Mouse (Mus musculus): ENCODE results near the gene Gm37240. TPM values are rescaled to one million over a fixed set of nuclear protein-coding genes. Genes with fewer than 3 reads are reported as not detected.

Gm37240 gene
- polyA plus RNA-seq, 1 experiment from 2014 or later = 3.0 TPM

DNA sequence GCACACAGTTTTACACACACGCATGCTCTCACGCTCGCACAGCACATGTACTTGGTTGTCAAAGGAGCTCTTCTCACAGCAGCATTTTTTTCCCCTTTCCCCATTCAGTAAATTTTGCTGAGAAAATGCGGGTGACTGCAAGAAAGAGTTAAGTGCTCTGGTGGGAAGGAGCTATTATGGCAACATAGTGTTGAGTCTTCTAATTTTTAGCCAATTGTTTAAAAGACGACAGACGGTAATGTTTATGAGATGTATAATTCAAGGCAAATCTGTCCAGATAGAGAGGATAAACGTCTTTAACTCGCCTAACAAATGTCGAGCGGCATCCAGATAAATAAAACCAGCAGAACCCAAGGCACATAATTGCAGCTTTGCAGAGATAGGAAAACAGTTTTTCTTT is 726.5 kb downstream of the Gm37240 start:
- H3K9me3 ChIP-seq = no peaks in the 10 kb centered on the region
- H3K4me1 ChIP-seq = 0 out of 2 replicates have a peak, but pooled peaks cover 9% of the 10 kb centered on the region
- no peak overlapping the region for H3K4me3 ChIP-seq
- H3K27me3 ChIP-seq (ENCODE audit: insufficient read depth, poor library complexity, severe bottlenecking) = no peaks in the 10 kb centered on the region
- no peak for DNase-seq (ENCODE audit: low spot score)
- no peak overlapping the region for H3K27ac ChIP-seq
- no peaks in the 10 kb centered on the region for H3K36me3 ChIP-seq
- 88% methylated on average over 10 of the region's 10 CpGs for WGBS

DNA sequence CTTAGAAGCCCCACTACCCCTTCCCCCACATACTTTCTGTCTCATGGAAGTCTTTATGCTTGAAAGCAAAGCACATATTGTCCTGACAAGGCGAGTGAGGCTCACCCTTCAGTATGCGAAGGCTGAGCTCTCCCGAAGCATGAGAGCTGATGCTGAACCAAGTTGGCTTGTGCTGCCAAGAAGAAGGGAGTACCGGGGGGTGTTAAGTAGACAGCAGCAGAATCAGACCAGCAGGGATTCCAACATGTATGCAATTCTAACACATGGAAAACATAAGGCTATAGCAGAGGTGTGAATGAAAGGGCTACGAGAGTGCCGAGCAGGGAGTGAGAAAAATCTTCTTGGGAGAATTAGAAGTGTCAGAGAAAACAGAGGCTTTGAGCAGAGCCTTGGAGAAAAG is 727.7 kb downstream of the Gm37240 start:
- Histone ChIP-seq H3K36me3 (no peaks in the 10 kb centered on the region), H3K27ac (no peak overlapping the region), H3K4me1 (0 out of 2 replicates have a peak, but pooled peaks cover 9% of the 10 kb centered on the region), H3K9me3 (no peaks in the 10 kb centered on the region), H3K27me3 (ENCODE audit: insufficient read depth, poor library complexity, severe bottlenecking) (no peaks in the 10 kb centered on the region), H3K4me3 (no peak overlapping the region)
- DNase-seq (ENCODE audit: low spot score) = no peak
- 75% methylated on average over 6 of the region's 6 CpGs for WGBS

DNA sequence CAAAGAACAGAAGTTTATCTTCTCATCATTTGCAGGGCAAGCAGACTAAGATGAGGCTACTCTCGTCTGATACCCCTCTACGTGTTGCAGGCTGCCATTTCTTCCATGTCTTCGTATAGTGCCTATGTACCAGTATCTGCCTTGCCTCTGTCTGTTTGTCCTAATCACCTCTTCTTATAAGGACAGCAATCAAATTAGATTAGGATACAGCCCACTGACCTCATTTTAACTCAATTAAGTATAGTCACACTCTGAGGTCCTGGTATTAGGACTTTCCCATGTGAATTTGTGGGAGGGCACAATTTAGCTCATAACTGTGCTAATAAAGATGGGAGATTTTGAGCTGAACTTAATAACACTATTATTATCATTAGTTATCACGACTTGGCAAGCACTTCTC is 738.5 kb downstream of the Gm37240 start:
- Histone ChIP-seq H3K27me3 (ENCODE audit: insufficient read depth, poor library complexity, severe bottlenecking) (no peaks in the 10 kb centered on the region), H3K27ac (peak overlapping the region; percentile 59; the same call in 1 of the 2 replicates), H3K9me3 (no peaks in the 10 kb centered on the region)

DNA sequence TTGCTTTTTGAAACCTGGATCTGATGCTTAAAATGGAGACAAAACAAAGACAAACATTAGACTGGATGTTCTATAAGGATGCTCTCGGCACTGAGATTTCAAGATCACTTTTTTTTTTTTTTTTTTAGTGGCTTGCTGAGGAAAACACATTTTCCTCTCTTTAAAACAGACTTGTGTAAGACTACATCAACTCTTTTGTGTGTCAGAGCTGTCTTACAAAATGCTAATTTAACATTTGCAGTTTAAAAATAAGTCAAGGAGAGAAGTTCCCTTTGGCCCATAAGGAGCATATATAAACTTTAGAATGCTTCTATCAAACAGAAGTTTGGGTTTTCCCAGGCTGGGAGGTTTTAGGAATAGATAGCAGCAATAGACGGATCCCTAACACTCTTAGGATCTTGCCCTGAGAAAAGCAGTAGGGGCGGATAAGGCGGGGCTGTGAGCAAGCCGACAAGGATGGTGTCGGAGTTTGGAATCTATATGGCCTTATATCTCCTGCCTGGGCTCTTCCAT is 739.2 kb downstream of the Gm37240 start:
- Histone ChIP-seq H3K4me3 (no peak overlapping the region), H3K27me3 (ENCODE audit: insufficient read depth, poor library complexity, severe bottlenecking) (no peaks in the 10 kb centered on the region), H3K4me1 (peaks cover 6% of the 10 kb centered on the region; the same call in 1 of the 2 replicates), H3K36me3 (no peaks in the 10 kb centered on the region), H3K9me3 (no peaks in the 10 kb centered on the region), H3K27ac (no peak overlapping the region)
- WGBS = 78% methylated on average over 6 of the region's 6 CpGs
- no peak for DNase-seq (ENCODE audit: low spot score)

More for the DNA sequence above, 738.5 kb downstream of the Gm37240 start:
- no peak overlapping the region for H3K4me3 ChIP-seq
- H3K36me3 ChIP-seq = no peaks in the 10 kb centered on the region
- H3K4me1 ChIP-seq = peaks cover 6% of the 10 kb centered on the region; the same call in 1 of the 2 replicates
- no peak for DNase-seq (ENCODE audit: low spot score)
- WGBS = 79% methylated on average over 4 of the region's 4 CpGs

DNA sequence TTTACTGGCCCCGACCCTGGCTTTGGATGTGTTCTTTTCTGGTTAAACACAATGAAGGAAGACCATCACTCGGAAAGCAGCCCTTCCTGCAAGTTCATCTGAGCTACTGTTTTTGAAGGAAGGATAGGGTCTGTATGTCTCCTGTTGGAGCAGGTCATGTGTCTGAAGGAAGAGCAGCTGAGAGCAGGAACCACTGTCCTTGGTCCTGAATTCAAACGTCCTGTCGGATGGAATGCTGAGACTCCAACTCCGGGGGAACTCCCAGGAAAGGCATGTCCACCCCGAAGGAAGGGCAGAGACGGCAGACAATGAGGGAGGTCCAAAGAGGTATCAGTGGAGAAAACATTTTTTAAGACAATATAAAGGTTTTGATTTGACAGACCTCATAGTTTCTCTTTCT is 741.8 kb downstream of the Gm37240 start:
- H3K27ac ChIP-seq = no peak overlapping the region
- no peaks in the 10 kb centered on the region for H3K36me3 ChIP-seq
- H3K4me3 ChIP-seq = no peak overlapping the region
- no peaks in the 10 kb centered on the region for H3K9me3 ChIP-seq
- 24% methylated on average over 7 of the region's 7 CpGs for WGBS
- H3K4me1 ChIP-seq = peaks cover 6% of the 10 kb centered on the region; the same call in 1 of the 2 replicates
- peak; percentile 81 for DNase-seq (ENCODE audit: low spot score)
- H3K27me3 ChIP-seq (ENCODE audit: insufficient read depth, poor library complexity, severe bottlenecking) = no peaks in the 10 kb centered on the region

DNA sequence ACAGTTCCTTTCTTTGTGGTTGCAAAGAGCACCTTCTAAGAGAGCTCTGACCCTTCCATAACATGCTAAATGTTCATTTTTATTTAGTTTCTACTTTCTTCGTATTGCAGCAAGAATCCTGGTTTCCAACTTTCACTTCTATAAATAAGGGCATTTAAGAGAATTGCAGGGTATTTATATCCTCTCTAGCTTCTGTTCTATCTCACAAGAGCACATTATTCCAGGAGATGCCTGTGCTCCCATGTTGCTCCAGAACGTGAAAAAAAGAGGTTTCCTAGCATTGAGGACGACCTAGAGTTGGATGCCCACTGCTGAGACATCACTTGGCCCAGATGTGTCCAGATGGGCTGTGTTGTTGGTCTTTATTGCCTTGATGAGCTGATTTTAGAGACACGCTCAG is 742.2 kb downstream of the Gm37240 start:
- no peak for DNase-seq (ENCODE audit: low spot score)
- Histone ChIP-seq H3K4me3 (no peak overlapping the region), H3K27me3 (ENCODE audit: insufficient read depth, poor library complexity, severe bottlenecking) (no peaks in the 10 kb centered on the region), H3K4me1 (peaks cover 4% of the 10 kb centered on the region; the same call in 1 of the 2 replicates), H3K27ac (no peak overlapping the region), H3K36me3 (no peaks in the 10 kb centered on the region), H3K9me3 (no peaks in the 10 kb centered on the region)
- 81% methylated on average over 4 of the region's 4 CpGs for WGBS

DNA sequence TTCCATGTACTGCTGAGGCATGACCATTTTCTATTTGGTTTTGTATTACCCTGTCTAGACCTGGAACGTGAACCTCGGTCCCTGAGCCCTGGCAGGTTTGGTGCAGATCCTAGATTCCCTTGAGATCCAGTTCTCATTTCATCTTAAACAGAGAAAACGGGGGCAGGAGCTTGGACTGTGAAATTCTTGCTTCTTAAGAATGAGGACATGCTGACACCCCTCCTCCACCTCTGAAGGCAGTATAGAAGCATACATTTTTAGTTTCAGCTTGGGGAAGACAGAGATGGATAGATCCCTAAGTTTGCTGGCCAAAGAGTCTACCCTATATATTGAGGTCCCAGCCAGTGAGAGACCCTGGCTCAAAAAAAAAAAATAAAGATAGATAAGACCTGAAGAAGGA is 742.9 kb downstream of the Gm37240 start:
- Histone ChIP-seq H3K9me3 (no peaks in the 10 kb centered on the region), H3K36me3 (no peaks in the 10 kb centered on the region), H3K4me1 (no peaks in the 10 kb centered on the region; the same call in 1 of the 2 replicates), H3K4me3 (no peak overlapping the region), H3K27me3 (ENCODE audit: insufficient read depth, poor library complexity, severe bottlenecking) (no peaks in the 10 kb centered on the region), H3K27ac (no peak overlapping the region)
- 73% methylated on average over 3 of the region's 3 CpGs for WGBS
- DNase-seq (ENCODE audit: low spot score) = no peak

DNA sequence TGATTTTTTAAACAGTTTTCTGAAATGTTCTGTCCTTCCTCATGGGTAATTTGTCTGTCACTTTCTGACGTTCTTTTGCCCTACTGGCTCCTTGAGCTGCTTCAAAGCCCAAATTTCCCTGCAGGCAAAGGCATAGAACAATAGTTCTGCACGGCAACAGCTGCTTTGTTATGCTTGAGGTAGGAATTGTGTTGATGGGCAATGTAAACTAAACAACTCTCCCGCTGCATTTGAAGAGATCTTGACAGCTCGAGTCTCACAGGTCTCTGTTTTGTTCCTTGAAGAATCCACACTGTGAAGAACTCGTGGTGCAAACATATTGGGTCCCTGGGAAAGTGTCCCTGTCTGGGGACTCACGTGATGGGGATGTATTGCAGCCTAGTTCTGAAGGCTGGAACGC is 746.8 kb downstream of the Gm37240 start:
- 48% methylated on average over 7 of the region's 7 CpGs for WGBS
- no peaks in the 10 kb centered on the region for H3K9me3 ChIP-seq
- no peak overlapping the region for H3K27ac ChIP-seq
- no peak overlapping the region for H3K4me3 ChIP-seq
- no peaks in the 10 kb centered on the region for H3K36me3 ChIP-seq
- no peaks in the 10 kb centered on the region for H3K27me3 ChIP-seq (ENCODE audit: insufficient read depth, poor library complexity, severe bottlenecking)
- no peak for DNase-seq (ENCODE audit: low spot score)
- no peaks in the 10 kb centered on the region for H3K4me1 ChIP-seq

DNA sequence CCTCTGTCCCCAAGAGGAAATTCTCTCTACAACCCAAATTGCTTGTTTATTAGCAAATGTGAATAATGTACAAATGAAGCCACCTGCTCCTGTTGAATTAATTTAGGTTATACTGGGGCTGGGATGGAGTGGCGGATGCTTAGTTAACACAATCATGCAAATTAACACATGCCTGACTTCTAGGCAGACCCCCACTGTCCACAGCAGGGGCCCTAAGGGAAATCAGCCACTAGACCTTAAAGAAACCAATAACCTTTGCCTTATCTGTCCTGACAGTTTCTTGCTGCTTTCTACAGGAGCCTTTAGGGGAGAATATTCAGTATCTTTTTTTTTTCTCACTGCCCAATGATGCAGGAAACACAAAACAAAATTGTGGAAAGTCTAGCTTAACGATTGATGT is 748.9 kb downstream of the Gm37240 start:
- no peak overlapping the region for H3K27ac ChIP-seq
- no peaks in the 10 kb centered on the region for H3K9me3 ChIP-seq
- H3K36me3 ChIP-seq = no peaks in the 10 kb centered on the region
- H3K27me3 ChIP-seq (ENCODE audit: insufficient read depth, poor library complexity, severe bottlenecking) = no peaks in the 10 kb centered on the region
- DNase-seq (ENCODE audit: low spot score) = no peak
- H3K4me1 ChIP-seq = no peaks in the 10 kb centered on the region
- no peak overlapping the region for H3K4me3 ChIP-seq
- WGBS = 71% methylated on average over 2 of the region's 2 CpGs

DNA sequence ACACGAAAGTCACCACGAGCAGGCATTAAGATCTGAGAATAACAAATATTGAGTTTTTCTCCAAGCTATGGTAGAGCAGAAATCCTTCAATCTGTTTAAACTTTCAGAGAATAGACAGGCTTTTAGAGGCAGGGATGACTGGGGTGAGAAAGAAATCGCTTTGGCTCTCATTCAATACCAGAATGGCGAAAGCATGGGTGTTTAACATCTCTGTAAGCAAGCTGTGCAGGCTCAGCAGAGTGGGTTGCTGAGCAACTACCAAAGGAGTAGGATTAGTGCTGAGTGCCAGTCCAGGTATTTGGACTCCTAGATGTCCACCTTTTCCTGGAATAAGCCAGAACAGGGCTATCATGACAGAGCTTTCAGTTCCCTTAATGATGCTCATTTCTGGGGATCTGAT is 753.8 kb downstream of the Gm37240 start:
- no peak overlapping the region for H3K4me3 ChIP-seq
- no peaks in the 10 kb centered on the region for H3K36me3 ChIP-seq
- no peak overlapping the region for H3K27ac ChIP-seq
- DNase-seq (ENCODE audit: low spot score) = no peak
- no peaks in the 10 kb centered on the region for H3K9me3 ChIP-seq
- H3K27me3 ChIP-seq (ENCODE audit: insufficient read depth, poor library complexity, severe bottlenecking) = no peaks in the 10 kb centered on the region
- peaks cover 7% of the 10 kb centered on the region; the same call in 1 of the 2 replicates for H3K4me1 ChIP-seq
- 88% methylated on average over 4 of the region's 4 CpGs for WGBS

DNA sequence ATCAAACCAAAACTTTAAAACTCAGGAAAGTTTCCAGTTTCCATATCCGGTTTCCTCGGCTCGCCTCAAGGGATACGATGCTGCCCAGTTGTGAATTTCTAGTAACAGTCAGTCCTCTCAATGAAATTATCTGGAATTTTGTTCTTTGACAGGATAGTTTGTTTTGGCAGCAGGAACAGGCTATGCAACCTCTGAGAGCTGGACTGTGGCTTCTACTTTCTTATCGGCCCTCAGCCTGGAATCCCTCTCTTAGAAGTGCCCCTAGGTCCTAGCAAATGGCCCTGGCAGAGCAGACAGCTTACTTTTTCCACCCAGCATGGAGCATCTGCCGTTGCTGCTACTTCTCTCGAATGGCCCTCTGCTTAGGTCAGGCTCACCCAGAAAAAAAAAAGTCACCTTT is 755.4 kb downstream of the Gm37240 start:
- Histone ChIP-seq H3K4me1 (peaks cover 7% of the 10 kb centered on the region; the same call in 1 of the 2 replicates), H3K4me3 (no peak overlapping the region), H3K27ac (no peak overlapping the region), H3K36me3 (no peaks in the 10 kb centered on the region), H3K9me3 (no peaks in the 10 kb centered on the region), H3K27me3 (ENCODE audit: insufficient read depth, poor library complexity, severe bottlenecking) (no peaks in the 10 kb centered on the region)
- no peak for DNase-seq (ENCODE audit: low spot score)
- 50% methylated on average over 7 of the region's 7 CpGs for WGBS

DNA sequence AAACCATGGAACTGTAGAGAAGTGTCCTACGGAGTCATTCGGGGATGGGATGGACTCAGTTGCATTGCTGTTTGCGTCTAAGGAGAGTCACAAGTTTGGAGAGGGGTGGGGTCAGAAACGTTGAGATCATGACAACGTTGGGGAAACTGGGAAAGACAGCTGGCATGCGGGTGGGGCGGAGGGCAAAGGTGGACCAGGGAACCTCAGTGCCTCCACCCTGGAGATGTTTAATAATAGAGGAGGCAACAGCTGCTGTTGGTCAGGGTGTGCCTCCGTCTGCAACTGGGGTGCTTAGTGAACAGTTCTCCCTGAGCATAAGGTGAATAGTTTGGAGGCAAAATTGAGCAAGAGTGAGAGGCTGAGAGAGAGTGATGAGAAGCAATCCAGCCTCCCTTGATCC is 758.8 kb downstream of the Gm37240 start:
- Histone ChIP-seq H3K27ac (no peak overlapping the region), H3K27me3 (ENCODE audit: insufficient read depth, poor library complexity, severe bottlenecking) (no peaks in the 10 kb centered on the region), H3K9me3 (no peaks in the 10 kb centered on the region), H3K4me3 (no peak overlapping the region), H3K36me3 (no peaks in the 10 kb centered on the region), H3K4me1 (peaks cover 7% of the 10 kb centered on the region)
- no peak for DNase-seq (ENCODE audit: low spot score)
- 80% methylated on average over 8 of the region's 8 CpGs for WGBS

DNA sequence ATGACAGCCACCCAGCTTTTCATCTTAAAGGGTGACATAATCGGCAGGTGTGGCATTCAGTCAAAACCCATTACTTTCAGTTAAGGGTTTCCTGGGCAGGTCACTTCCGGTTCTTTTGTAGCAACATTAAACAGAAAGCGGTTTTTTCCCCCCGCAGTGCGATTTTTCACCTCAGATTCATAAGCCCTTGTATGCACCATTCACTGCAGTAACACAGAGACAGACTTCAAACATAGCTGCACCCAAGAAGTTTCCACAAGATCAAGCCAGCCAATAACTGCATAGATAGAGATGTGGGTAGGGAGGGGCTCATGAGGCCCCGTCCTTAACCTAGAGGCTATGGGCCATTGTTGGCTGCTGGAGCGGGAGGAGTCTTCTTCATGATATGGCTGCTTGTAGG is 760.3 kb downstream of the Gm37240 start:
- peaks cover 3% of the 10 kb centered on the region for H3K4me1 ChIP-seq

DNA sequence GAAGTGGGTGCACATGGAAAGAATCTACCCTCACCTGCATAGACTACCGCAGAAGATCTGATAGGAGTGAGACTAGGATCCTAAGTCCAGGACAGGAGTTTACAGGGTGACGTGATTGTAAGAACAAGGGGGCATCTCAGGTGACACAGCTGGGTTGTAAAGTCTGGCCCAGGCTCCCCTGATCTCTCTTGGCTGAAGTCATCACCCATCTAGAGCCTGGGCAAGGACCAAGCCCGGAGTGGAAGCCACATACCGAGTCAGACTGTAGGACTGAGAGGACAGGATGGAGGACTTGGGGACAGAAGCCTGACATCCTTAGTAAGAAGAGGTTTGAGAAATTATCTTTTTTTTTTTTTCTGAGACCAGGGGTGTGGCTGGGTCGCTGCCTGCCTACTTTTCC is 761.8 kb downstream of the Gm37240 start:
- H3K9me3 ChIP-seq = no peaks in the 10 kb centered on the region
- no peaks in the 10 kb centered on the region for H3K27me3 ChIP-seq (ENCODE audit: insufficient read depth, poor library complexity, severe bottlenecking)
- DNase-seq (ENCODE audit: low spot score) = no peak
- H3K36me3 ChIP-seq = no peaks in the 10 kb centered on the region
- no peaks in the 10 kb centered on the region; the same call in 1 of the 2 replicates for H3K4me1 ChIP-seq
- no peak overlapping the region for H3K27ac ChIP-seq
- H3K4me3 ChIP-seq = no peak overlapping the region
- WGBS = 81% methylated on average over 5 of the region's 5 CpGs

More for the DNA sequence above, 760.3 kb downstream of the Gm37240 start:
- Histone ChIP-seq H3K4me3 (no peak overlapping the region), H3K9me3 (no peaks in the 10 kb centered on the region), H3K27ac (no peak overlapping the region), H3K27me3 (ENCODE audit: insufficient read depth, poor library complexity, severe bottlenecking) (no peaks in the 10 kb centered on the region), H3K36me3 (no peaks in the 10 kb centered on the region)
- WGBS = 81% methylated on average over 7 of the region's 7 CpGs
- no peak for DNase-seq (ENCODE audit: low spot score)
